Mouse (Mus musculus) lung, embryonic 15.5 days (tissue): ENCODE data around the gene Reps1. TPM values are rescaled to one million over a fixed set of nuclear protein-coding genes. Genes with fewer than 3 reads are reported as not detected.

Experiments used
- ATAC-seq: fragments of 200-750 bp; cut with Nextera tagmentation; 2 replicates; pipeline ENCODE4 v1.8.0; 2017; ENCODE audit warnings: moderate number of reproducible peaks, borderline replicate concordance; ENCODE audit not compliant: low FRiP score, low TSS enrichment; ENCODE audit errors: extremely low read depth
- H3K27ac ChIP-seq: fragments of 300-500 bp; sonication (generic); 2 replicates; pipeline ENCODE4 v1.5.1; 2015; ENCODE audit warnings: moderate library complexity, mild to moderate bottlenecking, inconsistent platforms
- H3K27me3 ChIP-seq: fragments of 300-500 bp; sonication (generic); 2 replicates; pipeline ENCODE4 v1.6.1; 2015; ENCODE audit warnings: inconsistent platforms
- H3K36me3 ChIP-seq: fragments of 300-500 bp; sonication (generic); 2 replicates; pipeline ENCODE4 v1.6.1; 2015; ENCODE audit warnings: inconsistent platforms
- H3K4me1 ChIP-seq: fragments of 300-500 bp; sonication (generic); 2 replicates; pipeline ENCODE4 v1.6.1; 2015; ENCODE audit warnings: inconsistent platforms
- H3K4me2 ChIP-seq: fragments of 300-500 bp; sonication (generic); 2 replicates; pipeline ENCODE4 v1.6.1; 2015; ENCODE audit warnings: inconsistent platforms, mild to moderate bottlenecking, moderate library complexity
- H3K4me3 ChIP-seq: fragments of 300-500 bp; sonication (generic); 2 replicates; pipeline ENCODE4 v1.5.1; 2015; ENCODE audit warnings: mild to moderate bottlenecking, inconsistent platforms
- H3K9ac ChIP-seq: fragments of 300-500 bp; sonication (generic); 2 replicates; pipeline ENCODE4 v1.6.1; 2015; ENCODE audit warnings: inconsistent platforms
- H3K9me3 ChIP-seq: fragments of 300-500 bp; sonication (generic); 2 replicates; pipeline ENCODE4 v1.6.1; 2016; ENCODE audit warnings: inconsistent platforms
- WGBS: fragments of 180-500 bp; shearing (Covaris S2); methylation state at CpG from one replicate; pipeline ENCODE4 v1.1.7; 2015; 5-methylcytosine and 5-hydroxymethylcytosine counted together
- polyA plus RNA-seq: library from polyadenylated mRNA; unstranded; fragments of >200 nt; fragmentation: Nextera tagmentation; extraction: Ambion mirVana; gene quantifications from 2 replicates; pipeline ENCODE4 v1.2.1, GENCODE M21; 2015

The Reps1 gene
- polyA plus RNA-seq, 1 experiment from 2014 or later, result 21.2 TPM

DNA sequence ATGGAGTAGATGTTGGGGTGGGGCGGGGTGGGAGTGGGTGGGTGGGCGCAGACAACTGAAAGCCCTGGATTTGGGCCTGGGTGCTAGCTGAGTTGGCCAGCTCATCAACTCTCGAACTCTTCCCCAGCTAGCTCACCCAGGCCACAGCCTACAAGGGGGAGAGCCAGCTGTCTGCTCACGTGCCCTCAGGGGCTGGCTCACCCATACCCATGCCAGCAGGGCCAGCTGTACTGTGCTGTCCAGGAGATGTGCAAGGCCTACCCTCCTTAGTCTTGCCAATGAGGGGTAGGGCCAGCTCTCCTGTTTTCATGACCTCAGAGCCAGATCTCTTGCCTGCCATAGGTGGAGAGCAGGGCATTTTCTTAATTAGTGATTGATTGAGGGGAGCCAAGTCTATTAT, 21.3 kb upstream of the Reps1 start:
- Histone ChIP-seq H3K9ac (no peak overlapping the region), H3K27me3 (no peaks in the 10 kb centered on the region), H3K27ac (no peak overlapping the region), H3K36me3 (no peaks in the 10 kb centered on the region), H3K4me1 (no peaks in the 10 kb centered on the region), H3K4me3 (no peak overlapping the region), H3K4me2 (no peak overlapping the region), H3K9me3 (no peaks in the 10 kb centered on the region)
- ATAC-seq, result no peak
- WGBS, result 85% methylated on average over 4 of the region's 4 CpGs

DNA sequence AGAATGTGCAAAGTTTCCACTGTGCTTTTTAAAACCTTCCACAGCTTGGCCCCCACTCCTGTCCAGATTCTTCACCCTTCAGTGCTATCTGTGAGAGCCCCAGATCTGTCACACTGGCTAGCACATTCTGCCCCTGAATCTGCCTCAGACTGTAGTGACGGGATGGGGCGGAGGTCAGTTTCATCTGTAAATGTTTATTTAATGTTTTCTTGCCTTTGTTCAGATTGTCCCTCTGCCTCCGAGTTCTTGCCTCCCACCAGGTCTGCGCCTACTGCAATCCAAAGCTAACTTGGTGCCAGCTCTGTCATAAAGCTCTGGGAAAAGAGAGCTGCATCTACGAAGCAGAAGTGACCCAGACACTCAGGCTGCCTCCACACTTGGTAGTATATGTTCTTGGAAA, 18.8 kb upstream of the Reps1 start:
- H3K9ac ChIP-seq, result no peak overlapping the region
- no peaks in the 10 kb centered on the region for H3K36me3 ChIP-seq
- no peak overlapping the region for H3K4me2 ChIP-seq
- H3K27ac ChIP-seq, result no peak overlapping the region
- H3K4me1 ChIP-seq, result no peaks in the 10 kb centered on the region
- no peak overlapping the region for H3K4me3 ChIP-seq
- ATAC-seq, result no peak
- no peaks in the 10 kb centered on the region for H3K27me3 ChIP-seq
- WGBS, result 26% methylated on average over 5 of the region's 5 CpGs
- H3K9me3 ChIP-seq, result no peaks in the 10 kb centered on the region

DNA sequence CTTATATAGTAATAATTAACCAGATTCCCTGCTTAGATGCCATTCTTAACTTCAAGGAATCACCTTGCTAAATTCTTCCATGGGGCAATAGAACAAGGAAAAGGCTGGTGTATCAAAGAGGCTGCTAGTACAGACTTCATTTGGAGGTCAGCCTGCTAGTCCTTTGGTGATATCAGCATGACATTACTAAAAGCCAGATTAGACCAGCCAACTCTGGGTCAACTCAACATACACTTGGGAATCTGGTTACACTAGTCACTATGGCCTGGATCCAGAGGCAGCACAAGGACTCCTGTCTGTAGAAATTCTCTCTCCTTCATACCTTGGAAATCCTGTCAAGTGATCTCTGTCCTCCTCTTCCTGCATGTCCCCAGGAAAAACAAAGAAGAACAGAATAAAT, 9.3 kb upstream of the Reps1 start:
- no peak overlapping the region for H3K4me3 ChIP-seq
- H3K4me2 ChIP-seq, result no peak overlapping the region
- H3K27ac ChIP-seq, result no peak overlapping the region
- no peak overlapping the region for H3K9ac ChIP-seq
- H3K4me1 ChIP-seq, result no peaks in the 10 kb centered on the region
- ATAC-seq, result no peak
- no peaks in the 10 kb centered on the region for H3K36me3 ChIP-seq
- no peaks in the 10 kb centered on the region for H3K27me3 ChIP-seq
- H3K9me3 ChIP-seq, result no peaks in the 10 kb centered on the region

DNA sequence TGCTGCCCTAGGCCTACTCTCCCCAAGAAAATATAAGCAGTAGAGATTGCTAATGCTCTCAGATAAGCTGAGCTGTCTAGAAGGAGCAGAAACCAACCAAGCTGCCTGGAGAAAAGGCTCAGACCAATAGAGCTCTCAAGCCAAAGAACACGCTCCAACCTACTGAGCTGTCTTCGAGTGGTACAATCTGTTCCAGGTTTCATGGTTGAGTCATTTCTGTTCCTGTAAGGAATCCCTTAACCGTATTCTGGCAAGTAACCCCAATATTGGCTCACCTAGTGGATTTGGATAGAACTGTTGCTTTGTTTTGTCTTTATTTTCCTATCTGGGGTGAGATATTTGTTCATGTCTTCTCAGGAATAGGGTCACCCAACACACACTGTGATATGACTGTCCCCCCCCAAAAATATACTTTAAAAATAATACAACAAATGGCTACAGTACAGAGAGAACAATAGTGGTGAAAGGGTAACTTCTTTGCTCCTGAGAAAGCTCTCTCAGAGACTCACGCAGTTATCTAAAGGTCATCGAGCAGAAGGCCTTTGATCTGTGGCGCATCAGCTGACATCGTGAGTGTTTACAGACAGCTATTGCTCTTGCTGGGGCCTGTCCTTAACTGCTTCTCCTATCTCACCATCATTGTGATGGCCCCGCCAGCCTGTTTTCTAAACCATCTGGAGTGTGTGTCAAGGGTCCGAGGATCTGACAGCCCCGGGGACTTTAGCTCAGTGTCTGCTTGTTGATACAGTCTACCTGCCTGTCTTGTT, 8.1 kb upstream of the Reps1 start:
- Histone ChIP-seq H3K9ac (no peak overlapping the region), H3K9me3 (no peaks in the 10 kb centered on the region), H3K4me3 (no peak overlapping the region), H3K27ac (no peak overlapping the region), H3K4me2 (no peak overlapping the region), H3K4me1 (no peaks in the 10 kb centered on the region), H3K27me3 (no peaks in the 10 kb centered on the region), H3K36me3 (no peaks in the 10 kb centered on the region)
- WGBS, result 38% methylated on average over 10 of the region's 10 CpGs
- no peak for ATAC-seq

DNA sequence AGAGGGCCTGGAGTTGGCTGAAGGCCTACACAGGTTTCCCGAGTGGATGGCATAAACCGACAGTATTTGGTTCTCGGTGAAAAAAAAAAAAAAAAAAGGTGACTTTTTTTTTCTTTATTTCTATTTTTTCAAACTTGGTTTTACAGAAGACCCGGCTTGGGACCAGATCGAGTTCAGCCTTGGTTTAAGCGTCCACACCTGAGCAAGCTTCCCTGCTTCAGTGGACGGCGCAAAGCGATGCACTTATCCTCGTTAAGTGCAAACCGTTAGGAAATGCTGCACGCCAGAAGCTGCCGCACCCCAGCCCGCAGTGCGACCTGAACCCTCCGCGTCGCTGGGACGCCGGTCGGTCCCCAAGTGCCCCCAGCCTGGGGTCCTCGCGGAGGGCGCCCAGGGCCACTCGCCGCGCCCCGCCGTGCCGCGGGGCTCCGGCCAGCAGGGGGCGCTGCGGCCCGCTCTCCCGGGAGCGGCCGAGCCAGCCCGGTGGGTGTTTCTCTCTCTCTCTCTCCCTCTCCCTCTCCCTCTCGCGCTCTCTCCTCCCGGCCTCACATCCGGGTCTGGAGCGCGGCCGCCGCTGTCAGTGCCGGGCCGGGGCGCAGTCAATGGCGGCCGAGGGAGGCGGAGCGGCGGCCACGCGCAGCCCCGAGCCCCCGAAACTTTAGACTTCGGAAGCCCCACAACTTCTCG, 509 bp upstream of the Reps1 start:
- ATAC-seq, result peak; percentile 96
- whole genome bisulfite sequencing, result 2% methylated on average over 61 of the region's 61 CpGs
- H3K27me3 ChIP-seq, result no peaks in the 10 kb centered on the region

DNA sequence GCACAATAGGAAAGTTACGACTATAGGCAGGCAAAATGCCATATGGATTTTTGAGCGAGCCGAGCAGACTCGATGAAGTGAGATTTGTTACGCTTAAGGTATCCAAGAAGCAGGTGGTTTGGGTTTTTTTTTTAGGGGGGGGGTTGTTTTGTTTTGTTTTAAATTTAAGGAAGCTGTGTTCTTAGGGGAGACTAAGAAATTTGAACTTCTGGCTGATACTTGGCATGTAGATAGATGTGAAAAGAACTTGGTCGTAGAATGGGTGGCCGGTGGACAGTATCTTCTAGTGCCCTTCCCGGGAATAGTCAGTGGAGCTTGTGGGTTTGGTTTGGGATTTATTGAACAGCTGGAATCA, 707 bp downstream of the Reps1 start:
- H3K4me3 ChIP-seq, result peak overlapping the region; percentile 98
- peak overlapping the region; percentile 91 for H3K9ac ChIP-seq
- no peaks in the 10 kb centered on the region for H3K9me3 ChIP-seq
- peak overlapping the region; percentile 84 for H3K4me2 ChIP-seq
- ATAC-seq, result no peak
- peak overlapping the region; percentile 88; the same call in 1 of the 2 replicates for H3K27ac ChIP-seq
- no peaks in the 10 kb centered on the region for H3K27me3 ChIP-seq
- no peaks in the 10 kb centered on the region for H3K36me3 ChIP-seq
- H3K4me1 ChIP-seq, result peaks cover 24% of the 10 kb centered on the region
- WGBS, result 0% methylated on average over 8 of the region's 8 CpGs

More for the DNA sequence above, 509 bp upstream of the Reps1 start:
- peak overlapping the region; percentile 91 for H3K9ac ChIP-seq
- no peaks in the 10 kb centered on the region for H3K36me3 ChIP-seq
- H3K4me1 ChIP-seq, result peaks cover 24% of the 10 kb centered on the region
- peak overlapping the region; percentile 88 for H3K27ac ChIP-seq
- H3K4me2 ChIP-seq, result peak overlapping the region; percentile 84
- peak overlapping the region; percentile 98 for H3K4me3 ChIP-seq
- H3K9me3 ChIP-seq, result no peaks in the 10 kb centered on the region

DNA sequence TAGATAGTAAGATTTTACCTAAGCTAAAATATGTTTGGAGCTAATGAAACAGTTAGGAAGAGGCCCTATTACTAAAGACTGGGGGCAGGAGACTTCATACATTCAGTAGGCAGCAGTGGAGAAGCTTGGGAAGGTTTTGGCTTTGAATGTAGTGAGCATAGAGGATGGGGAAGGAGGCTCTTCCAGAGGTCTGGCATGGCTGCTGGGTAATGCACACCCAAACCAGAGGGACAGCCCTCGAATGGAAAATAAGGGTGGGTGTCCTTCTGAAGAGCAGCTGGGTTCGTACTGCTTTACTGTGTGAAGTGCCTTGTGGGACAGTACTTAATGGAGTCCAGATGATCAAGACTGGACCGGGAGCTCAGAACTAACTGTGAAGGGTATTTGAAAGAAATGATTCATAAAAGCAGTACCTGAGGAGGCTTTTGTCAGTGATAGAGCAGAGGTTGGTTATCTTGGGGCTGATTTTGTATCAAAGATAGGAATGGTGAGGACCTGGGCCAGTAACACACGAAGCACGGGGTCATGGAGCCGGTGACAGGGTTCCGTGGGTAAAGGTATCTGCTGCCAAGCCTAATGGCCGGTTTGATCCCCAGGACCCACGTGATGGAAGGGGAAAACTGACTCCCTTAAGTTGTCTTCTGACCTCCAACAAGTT, 3.1 kb downstream of the Reps1 start:
- Histone ChIP-seq H3K4me1 (peaks cover 24% of the 10 kb centered on the region), H3K4me3 (no peak overlapping the region), H3K9me3 (no peaks in the 10 kb centered on the region), H3K27me3 (no peaks in the 10 kb centered on the region), H3K36me3 (no peaks in the 10 kb centered on the region), H3K9ac (no peak overlapping the region), H3K4me2 (no peak overlapping the region), H3K27ac (no peak overlapping the region)
- ATAC-seq, result no peak
- 85% methylated on average over 9 of the region's 9 CpGs for WGBS

DNA sequence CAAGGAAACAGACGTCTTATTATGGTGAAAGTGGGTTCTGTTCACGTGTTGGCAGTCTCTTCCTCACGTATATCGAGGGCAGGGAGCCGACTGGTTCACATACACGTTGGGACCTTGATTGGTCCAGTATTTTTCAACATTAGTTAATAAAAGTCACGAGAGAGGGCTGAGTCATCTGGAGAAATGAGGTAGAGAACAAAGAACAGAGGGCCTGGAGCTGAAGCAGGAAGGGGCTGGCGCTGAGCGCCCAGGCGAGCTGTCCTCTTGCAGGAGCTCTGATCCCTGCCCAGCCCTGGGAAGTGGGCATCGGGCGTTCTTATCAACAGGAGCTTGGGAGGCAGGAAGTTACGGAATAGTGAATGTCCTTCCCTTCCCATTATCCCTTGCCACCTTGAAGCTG, 4.1 kb downstream of the Reps1 start:
- WGBS, result 75% methylated on average over 13 of the region's 13 CpGs
- Histone ChIP-seq H3K27me3 (no peaks in the 10 kb centered on the region), H3K36me3 (no peaks in the 10 kb centered on the region), H3K4me2 (no peak overlapping the region), H3K9me3 (no peaks in the 10 kb centered on the region), H3K27ac (no peak overlapping the region), H3K9ac (no peak overlapping the region), H3K4me3 (no peak overlapping the region), H3K4me1 (peaks cover 24% of the 10 kb centered on the region)
- no peak for ATAC-seq

DNA sequence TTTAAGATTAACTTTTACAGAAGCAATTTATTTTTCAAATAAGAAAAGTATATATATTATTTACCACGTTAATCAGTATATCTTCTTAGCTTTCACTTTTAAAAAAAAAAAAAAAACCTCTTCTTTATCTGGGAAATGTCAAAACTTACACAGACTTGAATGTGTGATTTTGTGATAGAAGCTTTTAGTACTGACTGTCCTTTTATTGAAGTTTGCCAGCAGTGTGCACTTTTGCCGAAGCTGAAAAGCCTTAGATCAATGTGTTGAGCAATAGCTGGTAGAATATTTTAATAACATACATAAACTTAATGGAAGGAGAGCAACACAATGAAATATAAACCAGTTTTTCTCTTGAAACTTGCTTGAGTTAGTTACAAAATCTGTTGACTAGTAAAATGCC, 5.1 kb downstream of the Reps1 start:
- WGBS, result 61% methylated on average over 2 of the region's 2 CpGs
- no peak overlapping the region for H3K4me3 ChIP-seq
- ATAC-seq, result no peak
- no peak overlapping the region for H3K27ac ChIP-seq
- H3K9ac ChIP-seq, result no peak overlapping the region
- no peaks in the 10 kb centered on the region for H3K27me3 ChIP-seq
- H3K4me1 ChIP-seq, result peaks cover 24% of the 10 kb centered on the region
- no peaks in the 10 kb centered on the region for H3K36me3 ChIP-seq
- no peak overlapping the region for H3K4me2 ChIP-seq
- no peaks in the 10 kb centered on the region for H3K9me3 ChIP-seq

DNA sequence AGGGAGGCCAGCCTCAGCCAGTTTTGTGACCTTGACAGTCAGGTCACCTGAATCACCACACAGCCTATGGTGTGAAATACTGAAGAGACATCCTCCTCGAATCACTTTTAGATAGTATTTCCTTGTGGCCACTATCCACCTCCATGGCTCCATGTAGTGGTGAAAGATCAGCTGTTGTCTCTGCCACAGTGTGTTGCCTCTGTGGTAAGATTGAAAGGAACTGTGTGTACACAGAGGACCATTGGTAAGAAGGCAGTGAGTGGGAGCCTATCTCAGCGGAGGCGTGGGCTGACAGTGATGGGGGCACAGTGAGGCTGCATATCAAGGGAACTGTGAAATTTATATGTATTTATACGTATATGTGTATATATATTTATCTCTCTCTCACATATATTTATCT, 5.9 kb downstream of the Reps1 start:
- 88% methylated on average over 4 of the region's 4 CpGs for WGBS
- no peak for ATAC-seq
- H3K9me3 ChIP-seq, result no peaks in the 10 kb centered on the region
- H3K27ac ChIP-seq, result no peak overlapping the region
- H3K9ac ChIP-seq, result no peak overlapping the region
- no peaks in the 10 kb centered on the region for H3K27me3 ChIP-seq
- H3K4me2 ChIP-seq, result no peak overlapping the region
- H3K36me3 ChIP-seq, result no peaks in the 10 kb centered on the region
- H3K4me1 ChIP-seq, result peaks cover 24% of the 10 kb centered on the region
- no peak overlapping the region for H3K4me3 ChIP-seq

DNA sequence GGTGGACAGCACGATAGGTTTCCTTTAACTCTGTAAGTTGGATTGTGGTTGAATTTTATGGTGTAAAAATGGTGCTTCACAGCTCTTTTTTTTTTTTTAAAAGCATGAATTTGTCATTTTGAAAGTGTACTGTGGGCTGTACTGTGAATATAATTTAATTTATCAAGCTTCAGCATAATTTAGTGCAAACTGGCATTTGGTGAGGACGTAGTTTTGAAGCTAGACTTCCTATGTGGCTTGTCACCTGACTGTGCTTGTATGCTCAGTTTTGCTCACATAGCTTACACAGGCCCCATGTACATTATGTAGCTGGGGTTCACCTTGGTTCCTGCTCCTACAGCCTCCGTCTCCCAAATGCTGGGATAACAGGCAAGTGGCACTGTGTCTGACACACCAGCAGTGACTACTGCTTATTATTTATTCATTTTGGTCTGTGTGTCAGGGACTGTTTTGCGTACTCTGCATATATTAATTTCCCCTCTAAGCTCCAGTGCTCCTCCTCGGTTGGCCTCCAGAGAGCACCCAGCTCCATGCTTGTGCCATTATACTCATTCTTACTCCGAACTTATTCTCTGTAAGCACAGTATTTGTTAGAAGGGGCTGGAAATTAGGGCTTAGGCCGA, 9.1 kb downstream of the Reps1 start:
- no peak overlapping the region for H3K4me2 ChIP-seq
- WGBS, result 88% methylated on average over 7 of the region's 7 CpGs

DNA sequence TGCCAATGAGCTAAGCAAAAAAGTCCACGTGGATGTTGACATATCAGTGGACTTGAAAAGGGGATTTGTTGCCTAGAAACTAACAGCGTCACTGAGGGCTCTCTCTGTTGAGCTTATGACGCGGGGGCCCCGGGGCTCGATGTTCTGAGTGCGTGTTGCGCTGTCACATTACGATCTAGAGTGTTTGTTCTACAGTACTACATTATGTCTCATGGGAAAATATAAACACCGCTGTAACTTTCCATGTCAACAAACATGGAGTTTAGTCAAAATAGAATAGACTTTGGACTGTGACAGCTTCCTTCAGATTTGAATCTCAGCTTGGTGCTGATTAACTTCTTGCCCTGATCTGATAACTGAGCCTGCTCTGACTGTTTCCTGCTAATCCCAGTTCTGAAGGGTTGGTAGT, 10.4 kb downstream of the Reps1 start:
- Histone ChIP-seq H3K36me3 (no peaks in the 10 kb centered on the region), H3K27me3 (no peaks in the 10 kb centered on the region), H3K4me2 (no peak overlapping the region), H3K9me3 (no peaks in the 10 kb centered on the region), H3K27ac (no peak overlapping the region), H3K4me3 (no peak overlapping the region), H3K4me1 (peaks cover 25% of the 10 kb centered on the region), H3K9ac (no peak overlapping the region)
- WGBS, result 76% methylated on average over 10 of the region's 10 CpGs
- ATAC-seq, result no peak

More for the DNA sequence above, 9.1 kb downstream of the Reps1 start:
- ATAC-seq, result no peak
- Histone ChIP-seq H3K27ac (no peak overlapping the region), H3K4me3 (no peak overlapping the region), H3K27me3 (no peaks in the 10 kb centered on the region), H3K9me3 (no peaks in the 10 kb centered on the region), H3K4me1 (peaks cover 12% of the 10 kb centered on the region), H3K9ac (no peak overlapping the region), H3K36me3 (no peaks in the 10 kb centered on the region)
